In the genomic region with DNA sequence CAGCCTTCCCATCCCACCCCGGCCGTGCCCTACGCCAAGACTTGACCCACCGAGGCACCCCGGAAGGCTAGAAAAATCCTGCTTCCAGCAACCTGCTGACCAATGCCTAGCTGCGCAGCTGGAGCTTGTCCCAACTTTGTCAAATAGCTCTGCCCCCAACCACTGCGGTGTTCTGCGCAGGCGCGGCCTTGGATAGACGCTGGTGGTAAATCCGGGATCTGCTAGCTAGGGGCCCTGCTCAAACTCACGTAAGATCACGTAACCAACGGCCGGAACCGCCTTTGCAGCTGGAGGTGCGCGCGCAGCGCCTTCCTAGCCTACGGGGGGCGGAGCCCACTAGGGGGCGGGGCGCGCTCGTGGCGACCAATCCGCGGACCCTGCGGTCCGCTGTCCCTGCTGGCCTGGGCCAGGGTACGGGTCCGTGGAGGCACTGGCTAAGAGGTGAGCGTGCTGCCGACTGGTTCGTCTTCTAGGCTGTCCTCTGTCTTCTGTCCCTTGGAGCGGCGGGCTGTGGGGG, we compare ENCODE assay signal across 8 mouse cellular contexts. TPM values are rescaled to one million over a fixed set of nuclear protein-coding genes. Genes with fewer than 3 reads are reported as not detected.
DNase-seq lines count a peak whose midpoint lies in the region; ATAC-seq and TF ChIP-seq lines count a peak whose summit lies in the region.

Gzf1 (plus strand) TSS at position 249 of the 517 bp plus-strand sequence.

- WGBS in hindbrain, embryonic 10.5 days: under 1% methylated on average over 39 of the region's 39 CpGs
- WGBS in lung, postnatal 0 days: under 1% methylated on average over 36 of the region's 39 CpGs

- peak; percentile 84 for ATAC-seq in frontal cortex, adult (ENCODE audit: low TSS enrichment)
- peak; percentile 94 for ATAC-seq in lung, postnatal 0 days

- TF ChIP-seq CTCF in lung, postnatal 0 days (IDR thresholded peaks at IDR 0.05): peak; percentile 47

- DNase-seq in MN1 (ENCODE audit: low spot score): peak; percentile 99
- peak; percentile 98 for DNase-seq in cerebellum, adult 9-10 months
- DNase-seq in hindbrain, embryonic 10.5 days (ENCODE audit: low spot score): peak; percentile 99
- peak; percentile 100 for DNase-seq in layer of hippocampus, adult 9-11 months
- peak; percentile 100 for DNase-seq in lung, postnatal 0 days (ENCODE audit: low spot score)
- DNase-seq in ovary, postnatal 14 days (ENCODE audit: low spot score): peak; percentile 99
- DNase-seq in thymus, postnatal 14 days: peak; percentile 99

- peaks cover 57% of the 10 kb centered on the region for H3K4me1 ChIP-seq in hindbrain, embryonic 10.5 days (replicated peaks)
- H3K4me1 ChIP-seq in lung, postnatal 0 days (ENCODE audit: insufficient read depth, low read depth, low read length): peaks cover 4% of the 10 kb centered on the region; the same call in 1 of the 2 replicates

- H3K9ac ChIP-seq in lung, postnatal 0 days (replicated peaks; ENCODE audit: low read depth): peak within 1 kb of the TSS; percentile 69

- peak within 1 kb of the TSS; percentile 89 for H3K27ac ChIP-seq in hindbrain, embryonic 10.5 days
- peak within 1 kb of the TSS; percentile 93 for H3K27ac ChIP-seq in lung, postnatal 0 days (ENCODE audit: low read length)

- no peak for TF ChIP-seq EP300 in lung, postnatal 0 days (IDR thresholded peaks at IDR 0.05)

- H3K27me3 ChIP-seq in hindbrain, embryonic 10.5 days (ENCODE audit: insufficient read depth, poor library complexity, severe bottlenecking): no peaks in the 10 kb centered on the region
- H3K27me3 ChIP-seq in lung, postnatal 0 days (replicated peaks; ENCODE audit: insufficient read depth, low read length): no peaks in the 10 kb centered on the region

- peaks cover 42% of the 10 kb centered on the region for H3K36me3 ChIP-seq in hindbrain, embryonic 10.5 days
- peaks cover 7% of the 10 kb centered on the region for H3K36me3 ChIP-seq in lung, postnatal 0 days (ENCODE audit: insufficient read depth, low read length)

- H3K4me3 ChIP-seq in hindbrain, embryonic 10.5 days: peak within 1 kb of the TSS; percentile 65
- H3K4me3 ChIP-seq in lung, postnatal 0 days (ENCODE audit: low read depth, low read length): peak within 1 kb of the TSS; percentile 77

- H3K9me3 ChIP-seq in hindbrain, embryonic 10.5 days: no peaks in the 10 kb centered on the region
- H3K9me3 ChIP-seq in lung, postnatal 0 days (ENCODE audit: low read length): no peaks in the 10 kb centered on the region

- peak within 1 kb of the TSS; percentile 83 for H3K4me2 ChIP-seq in lung, postnatal 0 days (replicated peaks; ENCODE audit: low read depth, low read length)

RNA-seq across cellular contexts. Expression of gene Gzf1, which starts in this region (rescaled TPM):
- 18.2 and 27.4 TPM in 2 replicates for polyA plus RNA-seq in hindbrain, embryonic 10.5 days (2016; fragmentation: Nextera tagmentation; extraction: Ambion mirVana)
- polyA plus RNA-seq in lung, postnatal 0 days (2015; fragmentation: Nextera tagmentation; extraction: Ambion mirVana): 21.3 and 23.7 TPM in 2 replicates

Comparison
In these comparisons a context has a peak if more than half of its experiments do, and no peak if none do; other contexts are left out.
1. Peak in every context shown above with its lines: DNase-seq, ATAC-seq, H3K4me3 ChIP-seq and H3K27ac ChIP-seq.